Mouse (Mus musculus) midbrain, embryonic 16.5 days (tissue): ENCODE measurements around the gene Grik4. TPM values are rescaled to one million over a fixed set of nuclear protein-coding genes. Genes with fewer than 3 reads are reported as not detected.

Experiments
- ATAC-seq: fragments of 200-750 bp; cut with Nextera tagmentation; 2 replicates; pipeline ENCODE4 v1.8.0; 2017; ENCODE audit warnings: moderate TSS enrichment
- H3K27ac ChIP-seq: fragments of 300-500 bp; sonication (generic); 2 replicates; pipeline ENCODE4 v1.5.1; 2014; ENCODE audit warnings: mild to moderate bottlenecking, low read length, mixed read lengths
- H3K27me3 ChIP-seq: fragments of 300-500 bp; sonication (generic); 2 replicates; pipeline ENCODE4 v1.6.1; 2014; ENCODE audit warnings: low read depth, low read length, mixed read lengths; ENCODE audit not compliant: control insufficient read depth, insufficient read depth
- H3K36me3 ChIP-seq: fragments of 300-500 bp; sonication (generic); 2 replicates; pipeline ENCODE4 v1.6.1; 2014; ENCODE audit warnings: mild to moderate bottlenecking, low read length, moderate library complexity, mixed read lengths; ENCODE audit not compliant: control insufficient read depth, insufficient read depth
- H3K4me1 ChIP-seq: fragments of 300-500 bp; sonication (generic); 2 replicates; pipeline ENCODE4 v1.6.1; 2014; ENCODE audit warnings: mild to moderate bottlenecking, low read length, mixed read lengths; ENCODE audit not compliant: control insufficient read depth, insufficient read depth
- H3K4me2 ChIP-seq: fragments of 300-500 bp; sonication (generic); 2 replicates; pipeline ENCODE4 v1.6.1; 2014; ENCODE audit warnings: mild to moderate bottlenecking, low read length, mixed read lengths
- H3K4me3 ChIP-seq: fragments of 300-500 bp; sonication (generic); 2 replicates; pipeline ENCODE4 v1.5.1; 2014; ENCODE audit warnings: low read depth, mild to moderate bottlenecking, low read length, moderate library complexity, mixed read lengths
- H3K9ac ChIP-seq: fragments of 300-500 bp; sonication (generic); 2 replicates; pipeline ENCODE4 v1.6.1; 2014; ENCODE audit warnings: low read depth, low read length, mixed read lengths
- H3K9me3 ChIP-seq: fragments of 300-500 bp; sonication (generic); replicated peaks from 2 replicates; pipeline ENCODE4 v1.6.1; 2014; ENCODE audit warnings: mild to moderate bottlenecking, low read length, mixed read lengths; ENCODE audit not compliant: control insufficient read depth, poor library complexity, severe bottlenecking
- WGBS: fragments of 180-500 bp; shearing (Covaris S2); extraction: QIAGEN DNeasy Blood & Tissue Kit; methylation state at CpG from one replicate; pipeline ENCODE4 v1.1.7; 2014; 5-methylcytosine and 5-hydroxymethylcytosine counted together
- polyA plus RNA-seq: library from polyadenylated mRNA; unstranded; fragments of >200 nt; fragmentation: Nextera tagmentation; extraction: Ambion mirVana; gene quantifications from 2 replicates; pipeline ENCODE4 v1.2.1, GENCODE M21; 2015

Grik4 gene
- polyA plus RNA-seq, 1 experiment from 2014 or later, result 11.7 TPM

GRCm38 (mm10) chr9:42652309-42652708 is 292.0 kb downstream of the Grik4 start:
- H3K9ac ChIP-seq, result no peak overlapping the region
- H3K27me3 ChIP-seq, result no peaks in the 10 kb centered on the region
- WGBS, result 34% methylated on average over 4 of the region's 4 CpGs
- no peaks in the 10 kb centered on the region for H3K9me3 ChIP-seq
- no peak overlapping the region for H3K4me2 ChIP-seq
- H3K4me1 ChIP-seq, result peaks cover 14% of the 10 kb centered on the region
- ATAC-seq, result no peak
- H3K27ac ChIP-seq, result no peak overlapping the region
- no peak overlapping the region for H3K4me3 ChIP-seq
- no peaks in the 10 kb centered on the region for H3K36me3 ChIP-seq

- H3K4me2 ChIP-seq, result no peak overlapping the region
- H3K4me3 ChIP-seq, result no peak overlapping the region
- ATAC-seq, result no peak
- no peaks in the 10 kb centered on the region for H3K27me3 ChIP-seq
- no peaks in the 10 kb centered on the region for H3K36me3 ChIP-seq
- no peak overlapping the region for H3K27ac ChIP-seq
- no peak overlapping the region for H3K9ac ChIP-seq
- WGBS, result 73% methylated on average over 5 of the region's 5 CpGs
- H3K9me3 ChIP-seq, result no peaks in the 10 kb centered on the region
- peaks cover 11% of the 10 kb centered on the region; the same call in 1 of the 2 replicates for H3K4me1 ChIP-seq
These were observed 294.4 kb downstream of the Grik4 start for GRCm38 (mm10) chr9:42649872-42650271.

GRCm38 (mm10) chr9:42648051-42648450 is 296.2 kb downstream of the Grik4 start:
- no peaks in the 10 kb centered on the region for H3K36me3 ChIP-seq
- no peaks in the 10 kb centered on the region for H3K9me3 ChIP-seq
- no peak overlapping the region for H3K4me3 ChIP-seq
- 88% methylated on average over 3 of the region's 3 CpGs for WGBS
- no peak overlapping the region for H3K9ac ChIP-seq
- no peak for ATAC-seq
- H3K27me3 ChIP-seq, result no peaks in the 10 kb centered on the region
- H3K4me2 ChIP-seq, result no peak overlapping the region
- H3K4me1 ChIP-seq, result peaks cover 11% of the 10 kb centered on the region; the same call in 1 of the 2 replicates
- no peak overlapping the region for H3K27ac ChIP-seq

GRCm38 (mm10) chr9:42647596-42647995 is 296.7 kb downstream of the Grik4 start:
- no peak overlapping the region for H3K4me3 ChIP-seq
- H3K9ac ChIP-seq, result no peak overlapping the region
- H3K4me1 ChIP-seq, result peaks cover 15% of the 10 kb centered on the region; the same call in 1 of the 2 replicates
- no peak overlapping the region for H3K27ac ChIP-seq
- no peak for ATAC-seq
- no peaks in the 10 kb centered on the region for H3K36me3 ChIP-seq
- H3K9me3 ChIP-seq, result no peaks in the 10 kb centered on the region
- 71% methylated on average over 3 of the region's 3 CpGs for WGBS
- no peak overlapping the region for H3K4me2 ChIP-seq
- no peaks in the 10 kb centered on the region for H3K27me3 ChIP-seq

GRCm38 (mm10) chr9:42646821-42647220 is 297.5 kb downstream of the Grik4 start:
- Histone ChIP-seq H3K4me2 (no peak overlapping the region), H3K4me1 (peaks cover 11% of the 10 kb centered on the region; the same call in 1 of the 2 replicates), H3K27me3 (no peaks in the 10 kb centered on the region), H3K27ac (no peak overlapping the region), H3K36me3 (no peaks in the 10 kb centered on the region), H3K9ac (no peak overlapping the region), H3K9me3 (no peaks in the 10 kb centered on the region), H3K4me3 (no peak overlapping the region)
- WGBS, result 52% methylated on average over 10 of the region's 10 CpGs
- no peak for ATAC-seq

- ATAC-seq, result no peak
These were observed 299.1 kb downstream of the Grik4 start for GRCm38 (mm10) chr9:42645161-42645560.

GRCm38 (mm10) chr9:42642821-42643220 is 301.5 kb downstream of the Grik4 start:
- H3K4me3 ChIP-seq, result no peak overlapping the region
- H3K36me3 ChIP-seq, result no peaks in the 10 kb centered on the region
- no peak for ATAC-seq
- no peaks in the 10 kb centered on the region for H3K9me3 ChIP-seq
- H3K4me1 ChIP-seq, result peaks cover 21% of the 10 kb centered on the region
- 26% methylated on average over 5 of the region's 5 CpGs for WGBS
- H3K9ac ChIP-seq, result no peak overlapping the region
- H3K4me2 ChIP-seq, result no peak overlapping the region
- H3K27ac ChIP-seq, result no peak overlapping the region
- H3K27me3 ChIP-seq, result no peaks in the 10 kb centered on the region

More at GRCm38 (mm10) chr9:42645161-42645560, 299.1 kb downstream of the Grik4 start:
- 74% methylated on average over 5 of the region's 5 CpGs for WGBS
- Histone ChIP-seq H3K4me1 (peaks cover 11% of the 10 kb centered on the region; the same call in 1 of the 2 replicates), H3K4me3 (no peak overlapping the region), H3K27ac (no peak overlapping the region), H3K9me3 (no peaks in the 10 kb centered on the region), H3K36me3 (no peaks in the 10 kb centered on the region), H3K27me3 (no peaks in the 10 kb centered on the region), H3K9ac (no peak overlapping the region), H3K4me2 (no peak overlapping the region)

GRCm38 (mm10) chr9:42641550-42642117 is 302.7 kb downstream of the Grik4 start:
- Histone ChIP-seq H3K36me3 (no peaks in the 10 kb centered on the region), H3K4me3 (no peak overlapping the region), H3K27ac (no peak overlapping the region), H3K9me3 (no peaks in the 10 kb centered on the region), H3K9ac (no peak overlapping the region), H3K4me1 (peaks cover 19% of the 10 kb centered on the region), H3K27me3 (no peaks in the 10 kb centered on the region), H3K4me2 (no peak overlapping the region)
- ATAC-seq, result no peak
- 65% methylated on average over 11 of the region's 11 CpGs for WGBS

GRCm38 (mm10) chr9:42636446-42636845 is 307.8 kb downstream of the Grik4 start:
- no peak for ATAC-seq
- peaks cover 18% of the 10 kb centered on the region for H3K4me1 ChIP-seq
- H3K27ac ChIP-seq, result no peak overlapping the region
- H3K4me3 ChIP-seq, result no peak overlapping the region
- H3K36me3 ChIP-seq, result no peaks in the 10 kb centered on the region
- no peaks in the 10 kb centered on the region for H3K9me3 ChIP-seq
- H3K27me3 ChIP-seq, result no peaks in the 10 kb centered on the region
- 84% methylated on average over 10 of the region's 10 CpGs for WGBS
- no peak overlapping the region for H3K4me2 ChIP-seq
- H3K9ac ChIP-seq, result no peak overlapping the region
